Mouse (Mus musculus): ENCODE measurements around the gene Pou2f2. TPM values are rescaled to one million over a fixed set of nuclear protein-coding genes. Genes with fewer than 3 reads are reported as not detected.

The Pou2f2 gene
- polyA plus RNA-seq, 1 experiment from 2014 or later = 1.0 TPM

DNA sequence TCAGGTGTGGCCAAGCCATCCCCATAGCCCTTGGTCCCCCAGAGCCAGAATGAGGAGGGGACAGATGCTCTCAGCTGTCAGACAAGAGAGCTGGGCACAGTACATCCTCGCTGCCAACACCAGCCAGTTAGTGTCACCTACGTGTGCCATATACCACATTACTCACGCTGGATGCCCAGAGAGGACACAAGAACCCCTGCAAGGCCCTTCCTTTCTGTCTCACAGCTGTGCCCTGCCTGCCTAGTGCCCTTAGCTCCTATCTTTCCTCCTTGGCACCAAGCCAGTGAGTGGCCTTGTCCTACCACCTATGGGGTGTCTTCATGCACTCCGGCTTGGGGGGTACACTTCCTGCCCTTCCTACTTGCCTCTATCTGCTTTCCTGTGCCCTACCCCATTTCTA, 24.9 kb downstream of the Pou2f2 start:
- no peak overlapping the region for H3K27ac ChIP-seq (ENCODE audit: low read length)
- H3K4me3 ChIP-seq (ENCODE audit: low read length) = no peak overlapping the region
- WGBS = 60% methylated on average over 4 of the region's 4 CpGs
- no peak overlapping the region for H3K9ac ChIP-seq (ENCODE audit: low read depth, low read length)
- ATAC-seq = no peak
- H3K4me2 ChIP-seq (ENCODE audit: low read depth, low read length) = no peak overlapping the region
- H3K27me3 ChIP-seq (replicated peaks; ENCODE audit: control insufficient read depth, insufficient read depth, low read length) = peaks cover 9% of the 10 kb centered on the region
- H3K4me1 ChIP-seq (ENCODE audit: control insufficient read depth, insufficient read depth, low read length) = peaks cover 43% of the 10 kb centered on the region
- no peaks in the 10 kb centered on the region for H3K36me3 ChIP-seq (ENCODE audit: control insufficient read depth, insufficient read depth, low read length)
- H3K9me3 ChIP-seq (ENCODE audit: control insufficient read depth, low read length) = no peaks in the 10 kb centered on the region

DNA sequence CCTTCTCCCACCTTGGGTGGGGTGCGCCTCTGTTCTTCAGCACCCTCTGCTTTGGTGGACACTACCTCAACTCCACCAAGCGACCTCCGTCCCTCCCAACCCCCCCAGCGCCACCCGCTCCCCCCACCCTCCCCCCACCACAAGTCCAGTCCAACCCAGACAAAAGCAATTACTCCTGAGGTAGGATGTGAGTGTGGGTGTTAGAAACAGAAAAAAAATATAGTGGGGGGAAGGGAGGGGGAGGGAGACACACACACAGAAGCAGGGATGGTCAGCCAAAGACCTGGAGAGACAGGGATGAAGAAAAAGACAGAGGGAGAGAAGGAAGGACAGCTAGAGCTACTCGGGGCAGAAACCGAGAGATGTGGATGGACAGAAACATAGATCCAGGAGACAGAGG, 25.7 kb downstream of the Pou2f2 start:
- no peaks in the 10 kb centered on the region for H3K9me3 ChIP-seq (ENCODE audit: control insufficient read depth, low read length)
- H3K4me2 ChIP-seq (ENCODE audit: low read depth, low read length) = no peak overlapping the region
- no peak overlapping the region for H3K4me3 ChIP-seq (ENCODE audit: low read length)
- H3K36me3 ChIP-seq (ENCODE audit: control insufficient read depth, insufficient read depth, low read length) = no peaks in the 10 kb centered on the region
- ATAC-seq = no peak
- peaks cover 10% of the 10 kb centered on the region for H3K27me3 ChIP-seq (replicated peaks; ENCODE audit: control insufficient read depth, insufficient read depth, low read length)
- WGBS = 38% methylated on average over 7 of the region's 7 CpGs
- peaks cover 43% of the 10 kb centered on the region for H3K4me1 ChIP-seq (ENCODE audit: control insufficient read depth, insufficient read depth, low read length)
- no peak overlapping the region for H3K27ac ChIP-seq (ENCODE audit: low read length)
- no peak overlapping the region for H3K9ac ChIP-seq (ENCODE audit: low read depth, low read length)

DNA sequence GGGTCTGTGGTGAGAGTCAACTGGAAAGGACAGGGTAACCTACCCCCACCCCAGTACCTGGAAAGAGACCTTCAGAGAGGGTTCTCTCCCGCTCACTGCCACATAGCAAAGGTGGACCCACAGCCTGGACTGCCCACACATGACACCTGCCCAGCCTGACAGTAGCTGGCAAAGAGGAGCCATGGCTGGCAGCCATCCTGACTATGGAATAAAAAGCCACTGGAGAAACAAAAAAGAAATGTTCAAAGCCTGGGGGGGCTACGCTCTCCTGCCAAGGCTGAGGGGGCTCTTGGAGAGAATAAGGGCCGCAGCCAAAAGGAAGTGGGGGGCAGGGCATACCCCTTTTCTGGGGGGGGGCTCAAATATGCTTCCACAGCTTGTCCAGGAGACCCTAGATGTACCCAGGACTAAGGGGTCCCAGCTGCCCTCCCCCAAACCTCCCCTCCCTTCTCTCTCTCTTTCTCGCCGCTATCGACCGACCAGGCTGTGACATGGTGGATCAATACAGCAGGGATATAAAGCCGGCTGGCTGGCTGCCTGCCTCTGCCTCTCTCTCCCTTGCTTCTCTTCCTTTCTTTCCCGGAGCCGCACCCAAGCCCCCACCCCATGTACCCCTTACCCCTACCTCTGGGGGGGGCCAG, 27.5 kb downstream of the Pou2f2 start:
- 29% methylated on average over 10 of the region's 10 CpGs for WGBS

DNA sequence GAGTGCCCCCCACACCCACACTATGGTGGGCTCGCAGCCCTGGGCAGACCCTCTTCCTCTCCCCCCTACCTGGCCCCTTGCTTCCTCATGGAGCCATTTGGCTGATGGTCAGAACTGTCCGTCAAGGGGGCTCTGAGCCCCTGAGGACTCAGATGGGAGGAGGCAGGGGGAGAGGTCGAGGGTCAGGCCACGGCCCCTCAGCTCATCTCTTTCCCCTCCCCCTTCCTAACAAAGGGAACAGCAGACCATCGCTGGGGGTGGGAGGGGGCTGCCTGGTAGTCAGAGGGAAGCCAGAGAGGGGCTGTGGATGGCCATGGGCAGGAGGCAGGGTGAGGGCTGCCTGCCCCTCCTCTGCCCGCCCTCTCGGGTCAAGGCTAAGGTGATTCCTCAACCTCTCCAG, 28.5 kb downstream of the Pou2f2 start:
- Histone ChIP-seq H3K9me3 (ENCODE audit: control insufficient read depth, low read length) (no peaks in the 10 kb centered on the region), H3K4me1 (ENCODE audit: control insufficient read depth, insufficient read depth, low read length) (peaks cover 41% of the 10 kb centered on the region), H3K27me3 (replicated peaks; ENCODE audit: control insufficient read depth, insufficient read depth, low read length) (peaks cover 5% of the 10 kb centered on the region), H3K4me3 (ENCODE audit: low read length) (no peak overlapping the region), H3K9ac (ENCODE audit: low read depth, low read length) (no peak overlapping the region), H3K36me3 (ENCODE audit: control insufficient read depth, insufficient read depth, low read length) (no peaks in the 10 kb centered on the region), H3K27ac (ENCODE audit: low read length) (no peak overlapping the region), H3K4me2 (ENCODE audit: low read depth, low read length) (no peak overlapping the region)
- 8% methylated on average over 7 of the region's 7 CpGs for WGBS
- no peak for ATAC-seq

More for the DNA sequence above, 27.5 kb downstream of the Pou2f2 start:
- Histone ChIP-seq H3K27ac (ENCODE audit: low read length) (no peak overlapping the region), H3K9ac (ENCODE audit: low read depth, low read length) (no peak overlapping the region), H3K4me1 (ENCODE audit: control insufficient read depth, insufficient read depth, low read length) (peaks cover 43% of the 10 kb centered on the region), H3K4me3 (ENCODE audit: low read length) (no peak overlapping the region), H3K36me3 (ENCODE audit: control insufficient read depth, insufficient read depth, low read length) (no peaks in the 10 kb centered on the region), H3K9me3 (ENCODE audit: control insufficient read depth, low read length) (no peaks in the 10 kb centered on the region), H3K4me2 (ENCODE audit: low read depth, low read length) (no peak overlapping the region), H3K27me3 (replicated peaks; ENCODE audit: control insufficient read depth, insufficient read depth, low read length) (peaks cover 10% of the 10 kb centered on the region)
- no peak for ATAC-seq

DNA sequence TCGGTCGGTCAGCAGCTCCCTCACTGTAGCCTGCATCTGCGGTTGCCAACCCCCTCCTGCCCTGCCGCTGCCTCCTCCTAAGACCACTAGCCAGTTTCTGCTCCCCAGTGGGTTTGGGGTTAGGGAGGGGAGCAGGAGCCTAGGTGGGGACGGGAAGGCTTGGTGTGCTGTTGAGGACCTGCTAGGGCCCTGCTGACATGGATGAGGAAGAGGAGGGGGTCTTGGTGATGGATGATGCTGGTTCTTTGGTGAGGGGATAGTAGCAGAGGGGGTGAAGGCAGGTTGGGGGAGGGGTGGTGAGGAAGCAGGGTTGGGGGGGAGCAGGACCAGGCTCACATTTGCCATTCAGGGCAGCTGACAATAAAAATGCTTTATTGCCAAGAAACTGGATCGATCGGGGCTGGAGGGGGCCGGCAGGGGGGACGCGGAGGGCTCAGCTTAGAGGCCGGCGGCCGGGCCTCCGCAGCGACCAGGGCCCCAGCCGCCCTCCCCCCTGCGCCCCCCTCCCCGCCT, 29.3 kb downstream of the Pou2f2 start:
- peak overlapping the region; percentile 29; the same call in 1 of the 2 replicates for H3K9ac ChIP-seq (ENCODE audit: low read depth, low read length)
- no peaks in the 10 kb centered on the region for H3K36me3 ChIP-seq (ENCODE audit: control insufficient read depth, insufficient read depth, low read length)
- H3K4me2 ChIP-seq (ENCODE audit: low read depth, low read length) = peak overlapping the region; percentile 3; the same call in 1 of the 2 replicates
- H3K4me3 ChIP-seq (ENCODE audit: low read length) = no peak overlapping the region
- no peak for ATAC-seq
- WGBS = 2% methylated on average over 13 of the region's 18 CpGs
- no peaks in the 10 kb centered on the region for H3K9me3 ChIP-seq (ENCODE audit: control insufficient read depth, low read length)
- H3K4me1 ChIP-seq (ENCODE audit: control insufficient read depth, insufficient read depth, low read length) = peaks cover 33% of the 10 kb centered on the region
- no peak overlapping the region for H3K27ac ChIP-seq (ENCODE audit: low read length)
- peaks cover 5% of the 10 kb centered on the region for H3K27me3 ChIP-seq (replicated peaks; ENCODE audit: control insufficient read depth, insufficient read depth, low read length)

DNA sequence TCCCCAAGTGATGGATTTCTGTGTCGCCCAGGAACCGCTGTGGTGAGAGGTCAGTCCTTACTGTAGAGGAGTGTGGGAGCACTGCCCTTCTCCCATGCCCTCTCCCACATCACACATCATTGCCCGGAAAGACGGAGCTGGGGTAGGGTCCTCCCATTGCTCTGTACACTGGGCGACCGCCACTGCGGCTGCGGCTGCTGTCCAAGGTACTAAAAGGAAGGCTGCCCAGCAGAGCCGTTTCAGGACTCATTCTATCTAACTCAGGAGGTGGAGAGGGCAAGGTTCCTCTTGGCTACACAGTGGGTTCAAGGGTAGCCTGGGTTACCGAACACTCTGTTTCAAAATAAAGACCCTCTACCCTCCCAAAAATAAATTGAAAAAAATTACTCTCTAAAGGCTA, 33.6 kb downstream of the Pou2f2 start:
- Histone ChIP-seq H3K27ac (ENCODE audit: low read length) (no peak overlapping the region), H3K27me3 (replicated peaks; ENCODE audit: control insufficient read depth, insufficient read depth, low read length) (peaks cover 5% of the 10 kb centered on the region), H3K9ac (ENCODE audit: low read depth, low read length) (no peak overlapping the region), H3K4me2 (ENCODE audit: low read depth, low read length) (no peak overlapping the region), H3K4me3 (ENCODE audit: low read length) (no peak overlapping the region), H3K36me3 (ENCODE audit: control insufficient read depth, insufficient read depth, low read length) (no peaks in the 10 kb centered on the region), H3K4me1 (ENCODE audit: control insufficient read depth, insufficient read depth, low read length) (peaks cover 9% of the 10 kb centered on the region), H3K9me3 (ENCODE audit: control insufficient read depth, low read length) (no peaks in the 10 kb centered on the region)
- WGBS = 8% methylated on average over 10 of the region's 10 CpGs
- ATAC-seq = no peak

DNA sequence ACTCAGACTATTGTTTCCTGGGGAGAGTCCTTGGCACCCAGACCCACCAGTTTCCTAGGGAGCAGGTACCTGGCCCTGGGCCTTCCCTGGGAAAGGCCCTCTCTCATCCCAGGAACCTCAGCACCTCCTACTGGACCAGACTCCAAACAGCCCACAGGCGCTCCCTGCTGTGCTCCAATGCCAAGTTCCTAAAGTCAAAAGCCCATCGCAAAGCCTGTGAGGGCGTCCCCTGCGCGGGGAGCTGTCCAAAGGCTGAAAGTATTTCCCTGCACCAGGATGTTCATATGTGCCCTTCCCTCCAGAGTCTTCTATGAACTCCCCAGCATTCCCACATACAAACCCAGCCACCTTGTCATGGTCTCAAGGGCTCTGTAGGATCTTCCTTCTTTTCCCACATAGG, 37.8 kb downstream of the Pou2f2 start:
- no peak overlapping the region for H3K27ac ChIP-seq (ENCODE audit: low read length)
- H3K4me2 ChIP-seq (ENCODE audit: low read depth, low read length) = no peak overlapping the region
- ATAC-seq = no peak
- H3K36me3 ChIP-seq (ENCODE audit: control insufficient read depth, insufficient read depth, low read length) = no peaks in the 10 kb centered on the region
- no peaks in the 10 kb centered on the region for H3K9me3 ChIP-seq (ENCODE audit: control insufficient read depth, low read length)
- H3K4me3 ChIP-seq (ENCODE audit: low read length) = no peak overlapping the region
- WGBS = 5% methylated on average over 5 of the region's 5 CpGs
- H3K27me3 ChIP-seq (replicated peaks; ENCODE audit: control insufficient read depth, insufficient read depth, low read length) = no peaks in the 10 kb centered on the region
- no peaks in the 10 kb centered on the region for H3K4me1 ChIP-seq (ENCODE audit: control insufficient read depth, insufficient read depth, low read length)
- H3K9ac ChIP-seq (ENCODE audit: low read depth, low read length) = no peak overlapping the region

DNA sequence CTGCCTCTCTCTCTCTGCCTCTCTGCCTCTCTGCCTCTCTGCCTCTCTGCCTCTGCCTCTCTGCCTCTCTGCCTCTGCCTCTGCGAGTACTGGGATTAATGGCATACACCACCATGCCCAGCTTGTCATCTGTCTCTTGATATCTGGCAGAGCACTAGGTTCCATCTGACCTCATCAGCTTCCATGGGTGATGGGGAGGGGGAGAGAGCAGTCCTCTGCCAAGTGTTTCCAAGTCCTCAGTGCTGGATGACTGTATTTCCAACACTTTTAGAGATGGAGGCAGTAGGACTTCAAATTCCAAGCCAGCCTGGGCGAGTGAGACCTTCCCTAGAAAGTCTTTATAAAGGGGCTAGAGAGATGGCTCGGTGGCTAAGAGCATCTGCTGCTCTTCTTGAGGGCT, 42.0 kb downstream of the Pou2f2 start:
- H3K27ac ChIP-seq (ENCODE audit: low read length) = no peak overlapping the region
- H3K4me1 ChIP-seq (ENCODE audit: control insufficient read depth, insufficient read depth, low read length) = 0 out of 2 replicates have a peak, but pooled peaks cover 2% of the 10 kb centered on the region
- H3K36me3 ChIP-seq (ENCODE audit: control insufficient read depth, insufficient read depth, low read length) = no peaks in the 10 kb centered on the region
- H3K9me3 ChIP-seq (ENCODE audit: control insufficient read depth, low read length) = no peaks in the 10 kb centered on the region
- WGBS = 28% methylated on average over 3 of the region's 3 CpGs
- H3K4me3 ChIP-seq (ENCODE audit: low read length) = no peak overlapping the region
- ATAC-seq = no peak
- H3K27me3 ChIP-seq (replicated peaks; ENCODE audit: control insufficient read depth, insufficient read depth, low read length) = peaks cover 19% of the 10 kb centered on the region
- no peak overlapping the region for H3K4me2 ChIP-seq (ENCODE audit: low read depth, low read length)
- H3K9ac ChIP-seq (ENCODE audit: low read depth, low read length) = no peak overlapping the region

DNA sequence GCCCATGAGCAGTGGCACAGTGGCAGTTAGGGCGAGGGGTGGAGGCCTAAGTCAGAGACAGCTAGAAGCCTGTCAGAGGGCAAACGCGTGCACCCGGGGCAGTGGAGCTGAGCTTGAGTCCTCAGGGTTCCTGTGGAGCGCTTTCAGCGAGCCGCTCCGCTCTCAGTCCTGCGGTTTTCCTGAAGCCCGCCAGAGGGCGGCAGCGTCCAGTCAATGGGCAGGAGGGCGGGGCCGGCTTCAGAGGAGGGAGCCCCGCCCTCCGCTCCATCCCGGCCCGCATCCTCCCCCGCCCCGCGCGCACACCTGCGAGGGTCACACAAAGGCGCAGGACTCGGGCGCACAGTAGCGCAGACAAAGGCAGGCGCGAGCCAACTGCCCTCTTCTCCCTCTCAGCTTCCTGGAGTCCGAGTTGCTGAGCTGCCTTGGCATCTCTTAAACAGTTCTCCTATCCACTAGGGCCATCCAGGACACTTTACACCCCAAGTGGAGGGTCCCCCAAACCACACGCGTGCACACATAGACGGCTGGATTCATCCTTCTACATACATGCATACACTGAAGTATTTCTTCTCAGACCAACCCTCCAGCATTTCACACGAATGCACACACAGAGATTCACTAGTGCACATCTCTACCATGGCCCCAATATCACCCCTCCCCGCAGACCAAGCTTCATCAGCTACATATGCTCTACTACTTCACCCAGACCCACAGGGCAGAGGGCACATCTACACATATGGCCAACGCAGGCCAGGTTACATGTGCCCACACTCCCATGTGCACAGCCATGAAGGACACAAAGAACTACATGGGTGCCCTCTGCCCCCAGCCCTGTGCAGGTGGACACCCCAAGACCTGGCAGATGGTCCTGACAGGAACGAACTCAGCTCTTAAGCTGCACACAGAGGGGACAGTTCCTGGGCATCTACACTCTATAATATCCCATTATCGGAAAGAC, 46.2 kb downstream of the Pou2f2 start:
- H3K4me2 ChIP-seq (ENCODE audit: low read depth, low read length) = no peak overlapping the region
- ATAC-seq = peak; percentile 71
- H3K4me3 ChIP-seq (ENCODE audit: low read length) = no peak overlapping the region
- 9% methylated on average over 38 of the region's 38 CpGs for WGBS
- 0 out of 2 replicates have a peak, but pooled peaks cover 2% of the 10 kb centered on the region for H3K4me1 ChIP-seq (ENCODE audit: control insufficient read depth, insufficient read depth, low read length)
- H3K9me3 ChIP-seq (ENCODE audit: control insufficient read depth, low read length) = no peaks in the 10 kb centered on the region
- peaks cover 33% of the 10 kb centered on the region for H3K27me3 ChIP-seq (replicated peaks; ENCODE audit: control insufficient read depth, insufficient read depth, low read length)
- H3K9ac ChIP-seq (ENCODE audit: low read depth, low read length) = no peak overlapping the region
- H3K27ac ChIP-seq (ENCODE audit: low read length) = no peak overlapping the region
- H3K36me3 ChIP-seq (ENCODE audit: control insufficient read depth, insufficient read depth, low read length) = no peaks in the 10 kb centered on the region

All from intestine, embryonic 16.5 days (tissue).